Mouse (Mus musculus) adrenal gland (tissue): ENCODE measurements around the gene Atp5d.

Experiments used
- intact Hi-C: fragments of 180-260 bp; cut with DNase I; formaldehyde crosslinking; loops from one replicate; pipeline ENCODE4 v1.15.1; 2025
- long read RNA-seq, 2 experiments: library from polyadenylated mRNA; unstranded; transcript quantifications; one replicate each; pipeline ENCODE4 v2.0.0; 2020; ENCODE audit warnings: borderline replicate concordance in 1 of 2; ENCODE audit not compliant: insufficient replicate concordance in 1 of 2

Atp5d gene
- long read RNA-seq, experiment 1, transcript Atp5d-201 (4 exons, 931 nt), result major isoform, 355 of 401 reads
- long read RNA-seq, experiment 1, transcript Atp5d-203 (5 exons, 1,410 nt), result minor isoform, 17 of 401 reads
- long read RNA-seq, experiment 1, partial matches to known transcripts, result 12 of 401 reads
- long read RNA-seq, experiment 1, other reads (novel, unspliced or antisense), result 15 of 401 reads
- long read RNA-seq, experiment 2, transcript Atp5d-203 (5 exons, 1,410 nt), result minor isoform, 104 of 534 reads
- long read RNA-seq, experiment 2, transcript Atp5d-201 (4 exons, 931 nt), result major isoform, 390 of 534 reads
- long read RNA-seq, experiment 2, partial matches to known transcripts, result 19 of 534 reads
- long read RNA-seq, experiment 2, other reads (novel, unspliced or antisense), result 18 of 534 reads

DNA sequence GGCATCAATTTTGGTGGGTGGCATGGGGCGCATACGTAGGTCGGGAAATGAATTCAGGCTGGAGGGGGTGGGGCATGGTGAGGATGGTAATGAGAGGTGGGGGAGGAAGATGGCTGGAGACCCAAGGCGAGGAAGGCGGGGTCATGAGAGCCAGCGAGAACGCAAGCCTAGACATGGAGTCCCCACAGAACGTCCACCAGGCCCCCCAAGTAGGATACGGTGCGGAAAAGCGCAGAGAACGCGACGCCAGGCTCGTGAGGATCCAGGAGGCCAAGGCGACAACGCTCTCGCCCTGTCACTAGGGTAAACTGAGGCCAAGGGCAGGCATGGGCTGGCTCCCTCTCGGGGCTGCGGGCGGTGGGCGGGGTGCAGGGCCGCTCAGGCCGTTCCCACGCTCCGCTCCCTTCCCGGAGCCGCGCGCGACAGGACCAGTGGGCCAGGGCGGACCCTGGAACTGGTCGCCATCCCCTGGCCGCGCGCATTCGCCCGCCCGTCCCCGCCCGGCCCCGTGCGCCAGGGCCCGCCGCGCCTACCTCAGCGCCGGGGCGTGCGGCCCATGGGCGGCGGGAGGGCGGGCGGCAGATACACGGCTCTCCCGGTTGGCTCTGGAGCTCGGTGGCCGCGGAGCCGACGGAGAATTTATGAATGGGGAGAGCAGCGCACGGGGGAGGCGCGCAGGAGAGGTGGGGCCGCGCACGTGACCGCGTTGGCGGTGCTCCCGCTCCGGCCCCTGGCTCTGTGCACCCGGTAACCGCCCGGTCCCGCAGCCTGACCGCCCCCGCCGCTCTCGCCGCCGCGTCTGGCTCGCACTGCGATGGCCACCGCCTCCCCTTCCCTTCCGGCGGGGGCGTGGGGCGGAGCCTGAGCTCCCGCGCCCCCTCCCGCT is at the start of gene Atp5d:
Gene Atp5d, plus strand, starts transcription at position 80 of the 886 bp plus-strand sequence.
- intact Hi-C loops, result loop anchor here (5.0 kb wide), 1 partner anchor 176 kb away; the partner anchor contains the start of gene Wdr18

DNA sequence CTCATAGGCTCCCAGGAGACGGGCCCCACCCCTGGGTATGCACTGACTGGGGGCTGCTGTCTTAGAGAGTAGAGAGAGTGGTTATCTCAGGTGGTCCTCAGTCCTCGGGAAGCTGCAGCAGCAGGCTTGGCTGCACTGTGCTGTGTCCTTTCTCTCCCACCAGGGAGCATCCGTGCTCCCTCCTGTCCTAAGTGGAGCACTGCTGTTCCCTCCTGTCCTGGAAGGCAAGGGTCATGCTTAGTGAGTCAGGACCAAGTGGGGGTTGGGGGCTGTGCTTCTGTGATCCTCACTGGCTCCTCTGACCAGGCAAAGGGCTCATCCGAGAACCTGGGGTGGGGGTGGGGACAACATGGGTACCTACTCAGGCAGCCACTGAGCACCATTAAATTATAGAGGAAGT is 49.3 kb upstream of the Atp5d start:
- intact Hi-C loops, result no loop called here

DNA sequence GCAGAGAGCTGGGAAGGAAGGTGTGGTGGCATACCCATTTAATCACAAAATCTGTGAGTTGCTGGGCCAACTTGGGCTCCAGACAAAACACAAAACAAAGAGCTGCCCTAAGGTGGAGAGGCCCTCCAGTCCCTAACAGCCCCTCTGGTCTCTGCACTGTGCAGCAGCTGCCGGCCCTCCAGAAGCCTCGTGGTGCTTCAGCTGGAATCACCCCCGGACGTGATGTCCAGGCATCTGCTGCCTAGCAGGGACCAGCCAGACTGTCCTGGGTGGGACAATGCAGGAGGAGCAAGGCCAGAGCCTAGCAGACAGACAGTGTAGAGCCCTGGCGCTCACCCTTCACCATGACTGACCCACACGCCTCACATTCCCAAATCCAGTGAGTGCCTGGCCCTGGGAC is 46.9 kb upstream of the Atp5d start:
- intact Hi-C loops, result no loop called here

DNA sequence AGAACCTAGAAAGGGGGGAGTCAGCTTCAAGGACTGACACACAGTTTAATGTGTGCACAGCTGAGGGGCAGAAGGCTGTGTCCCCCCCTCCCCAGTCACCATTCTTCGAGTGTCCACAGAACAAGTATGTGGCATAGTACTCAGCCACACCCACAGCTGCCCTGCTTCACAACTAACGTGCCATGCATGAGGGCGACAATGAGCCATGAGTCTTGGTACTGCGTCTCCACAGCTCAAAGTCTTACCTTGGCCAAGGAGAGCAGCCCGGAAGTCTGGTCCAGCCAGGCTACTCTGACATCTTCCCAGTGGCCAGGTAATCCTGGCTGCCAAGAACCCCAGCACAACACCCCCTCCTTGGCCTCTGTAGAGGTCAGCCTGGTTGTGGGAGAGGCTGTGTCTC is 45.7 kb upstream of the Atp5d start:
- intact Hi-C loops, result no loop called here

DNA sequence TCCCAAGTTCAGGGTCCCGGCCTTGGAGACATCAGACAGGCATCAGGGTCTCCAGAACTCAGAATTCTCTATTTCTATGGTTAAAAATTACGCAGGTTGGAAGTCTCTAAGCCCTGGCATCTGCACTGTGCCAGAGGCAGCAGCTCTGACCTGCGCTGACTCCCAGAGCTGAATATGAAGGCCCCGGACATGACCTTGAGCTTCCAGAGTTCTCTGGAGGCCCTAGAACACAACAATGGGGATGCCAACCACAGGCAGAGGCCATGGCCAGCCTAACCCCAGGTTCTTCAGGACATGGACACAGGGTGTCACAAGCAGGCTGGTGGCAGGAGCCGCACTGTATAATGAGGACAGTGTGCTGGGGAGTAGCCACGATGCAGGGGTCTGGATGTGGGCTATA is 44.3 kb upstream of the Atp5d start:
- intact Hi-C loops, result no loop called here

DNA sequence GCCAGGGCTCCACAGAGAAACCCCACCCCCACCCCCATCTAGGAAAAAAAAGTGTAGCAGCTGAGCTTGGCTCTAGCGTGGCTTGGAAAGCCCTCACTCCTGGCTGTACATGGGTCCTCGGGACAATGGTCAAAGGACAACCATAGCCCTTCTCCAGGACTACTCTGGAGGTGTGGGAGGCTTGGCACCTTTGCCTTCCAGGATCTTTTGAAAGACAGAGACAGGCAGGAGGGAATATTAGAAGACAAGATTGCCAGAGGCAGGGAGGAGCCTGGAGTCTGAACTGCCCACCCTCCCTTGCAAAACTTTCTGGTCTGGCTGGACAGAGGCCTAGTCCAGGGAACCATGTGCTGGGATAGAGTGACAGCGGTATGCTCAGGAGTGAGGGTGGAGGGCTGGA is 43.7 kb upstream of the Atp5d start:
- intact Hi-C loops, result no loop called here

DNA sequence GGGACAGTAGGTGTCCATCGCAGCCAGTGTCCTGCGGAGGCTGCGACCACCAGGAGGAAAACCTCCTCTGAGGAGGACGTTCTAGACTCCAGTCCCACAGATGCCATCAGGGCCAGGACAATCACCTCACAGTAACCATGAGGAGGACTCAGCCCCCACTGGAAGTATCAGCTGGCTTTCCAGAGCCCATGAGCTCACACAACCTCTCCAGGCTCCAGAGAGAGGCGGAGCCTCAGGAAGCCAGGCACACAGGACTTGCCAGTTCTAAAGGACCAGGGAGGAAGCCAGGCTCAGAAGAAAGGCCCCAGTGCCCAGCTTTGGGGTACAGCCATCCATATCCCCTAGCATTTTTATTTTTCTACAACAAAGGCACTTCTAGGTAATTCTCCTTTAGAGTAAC is 42.9 kb upstream of the Atp5d start:
- intact Hi-C loops, result no loop called here

DNA sequence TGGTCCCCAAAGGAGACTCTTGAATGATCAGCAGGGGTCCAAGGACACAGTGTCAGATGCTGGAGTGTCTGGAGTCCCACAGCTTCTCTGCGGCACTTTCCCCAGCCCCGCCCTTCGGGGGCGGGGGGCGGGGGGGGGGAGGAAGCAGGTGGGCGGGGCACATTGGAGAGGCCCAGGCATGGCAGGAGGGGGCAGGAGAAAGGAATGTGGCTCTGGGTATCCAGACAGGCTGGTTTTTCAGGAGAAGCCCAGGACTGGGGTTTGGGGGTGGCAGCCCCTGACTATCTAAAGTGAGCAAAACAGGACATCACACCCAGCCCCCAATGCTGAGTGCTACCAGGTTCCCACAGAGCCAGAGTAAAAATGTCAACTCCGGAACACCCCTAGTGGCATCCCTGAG is 41.2 kb upstream of the Atp5d start:
- intact Hi-C loops, result no loop called here

DNA sequence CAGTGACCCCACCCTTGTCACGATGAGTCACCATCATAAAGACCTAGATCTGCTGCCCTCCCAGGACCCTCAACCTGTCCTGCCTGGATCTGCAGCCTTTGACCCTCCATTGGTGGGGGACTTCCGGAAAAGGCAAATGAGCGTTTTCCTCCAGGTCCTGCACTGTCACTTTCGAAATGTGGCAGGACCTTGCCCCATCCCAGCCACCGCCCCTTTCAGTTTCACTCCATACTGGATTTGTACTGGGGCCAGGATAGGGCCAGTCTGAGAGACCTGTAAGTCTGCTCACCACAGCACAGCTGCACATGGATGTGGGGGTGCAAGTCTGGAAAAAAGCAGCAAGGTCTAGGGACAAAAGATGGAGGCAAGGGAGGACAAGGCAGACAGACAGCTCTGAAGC is 39.8 kb upstream of the Atp5d start:
- intact Hi-C loops, result no loop called here

DNA sequence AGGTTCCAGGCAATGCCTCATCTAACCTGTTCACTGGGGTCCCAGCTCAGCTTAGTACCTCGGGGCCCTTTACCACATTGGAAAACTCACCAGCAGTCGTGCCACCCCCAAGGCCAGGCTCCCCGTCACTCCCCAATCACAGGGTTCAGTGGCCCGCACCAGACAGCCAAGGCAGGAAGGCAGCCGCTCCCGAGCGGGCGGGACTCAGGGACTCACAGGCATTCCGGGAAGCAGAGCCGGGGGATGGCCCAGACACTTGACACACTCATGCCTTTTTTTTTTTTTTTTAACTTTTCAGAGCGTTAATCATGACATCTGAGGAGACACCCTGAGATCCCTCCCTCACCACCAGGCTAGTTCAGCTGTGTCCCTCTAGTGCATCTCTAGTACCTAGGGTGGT is 37.5 kb upstream of the Atp5d start:
- intact Hi-C loops, result no loop called here

DNA sequence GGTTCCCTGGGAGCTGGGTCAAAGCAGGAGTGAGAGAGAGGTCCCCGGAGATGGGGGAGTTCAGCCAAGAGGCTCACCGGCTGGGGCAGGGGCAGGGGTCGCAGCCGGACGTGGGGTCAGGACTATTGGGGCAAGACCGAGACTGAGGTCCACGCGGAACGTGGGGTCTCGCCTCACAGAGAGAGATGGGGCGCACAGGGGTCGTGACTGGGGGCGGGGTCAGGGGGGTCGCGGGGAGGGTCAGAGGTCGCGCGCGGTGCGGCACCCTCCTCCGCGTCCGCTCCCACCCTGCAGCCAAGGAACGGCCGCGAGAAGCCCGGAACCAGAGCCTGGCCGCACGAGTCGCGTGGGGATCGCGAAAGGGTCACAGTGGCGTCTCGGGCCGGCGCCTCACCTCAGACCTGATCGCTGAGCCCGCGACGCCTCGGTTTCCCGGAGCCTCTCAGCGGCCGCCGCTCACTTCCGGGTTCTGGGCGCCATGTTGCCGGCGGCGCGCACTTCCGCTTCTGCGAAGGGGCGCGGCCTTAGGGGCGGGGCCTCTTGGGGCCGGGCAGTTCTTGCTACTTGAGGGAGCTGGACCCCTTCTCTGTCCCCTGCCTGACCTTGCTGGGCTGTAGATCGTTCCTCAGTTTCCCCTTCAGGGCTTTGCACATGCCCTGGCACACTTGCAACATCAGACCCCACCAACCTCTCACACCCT is 36.1 kb upstream of the Atp5d start:
- intact Hi-C loops, result no loop called here

DNA sequence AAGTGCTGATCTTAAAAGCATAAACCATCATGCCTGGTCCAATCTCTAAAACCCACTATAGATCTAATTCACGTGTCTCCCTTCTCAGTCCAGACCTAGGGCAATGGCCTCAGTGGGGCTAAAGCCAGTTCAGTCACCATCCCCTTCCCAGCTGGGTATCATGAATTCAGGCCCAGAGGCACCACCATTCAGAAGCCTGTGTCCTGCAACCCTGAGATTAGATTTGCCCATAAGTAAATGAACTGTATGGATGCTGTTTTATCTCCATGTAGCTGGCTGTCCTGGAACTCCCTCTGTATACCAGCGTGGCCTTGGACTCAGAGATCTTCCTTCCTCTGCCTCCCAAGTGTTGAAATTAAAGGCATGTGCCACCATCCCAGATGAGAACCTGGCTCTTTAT is 35.4 kb upstream of the Atp5d start:
- intact Hi-C loops, result no loop called here

DNA sequence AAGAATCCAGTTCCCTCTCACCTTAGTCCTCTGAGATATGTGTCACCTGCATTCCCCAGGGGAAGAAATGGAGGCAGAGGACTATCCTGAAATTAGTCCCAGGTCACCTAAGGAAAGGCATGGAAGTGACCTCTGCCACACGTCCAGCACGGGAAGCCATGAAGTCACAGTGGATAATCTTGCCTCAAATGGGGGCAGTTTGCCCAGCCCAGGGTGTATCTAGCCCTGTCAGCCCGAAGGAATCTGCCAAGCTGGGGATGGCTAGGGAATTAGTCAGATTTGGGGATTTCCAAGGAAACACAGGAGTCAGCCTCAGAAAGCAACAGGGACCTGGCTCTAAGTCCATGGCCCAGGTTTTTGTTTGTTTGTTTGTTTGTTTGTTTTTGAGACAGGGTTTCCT is 34.3 kb upstream of the Atp5d start:
- intact Hi-C loops, result no loop called here

DNA sequence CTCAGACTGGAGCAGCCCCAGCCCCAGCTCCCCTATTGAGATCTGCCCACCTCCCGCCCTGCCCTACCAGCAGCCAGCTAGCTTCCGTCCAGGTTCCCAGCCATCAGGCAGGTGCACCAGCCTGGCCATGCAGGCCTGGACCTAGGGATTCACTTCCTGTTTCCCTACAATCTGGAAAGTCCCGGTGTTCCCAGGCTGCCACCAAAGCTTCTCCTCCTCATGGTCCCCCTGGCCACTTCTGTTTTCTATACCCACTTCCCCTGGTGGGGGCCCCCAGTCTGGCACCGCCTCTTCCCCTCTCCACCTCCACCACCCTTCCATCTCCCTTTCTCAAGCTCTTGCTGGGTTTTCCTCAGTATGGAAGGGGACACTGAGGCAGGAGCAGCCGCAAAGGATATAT is 33.0 kb upstream of the Atp5d start, which contains the start of gene Sbno2:
Gene Sbno2, minus strand, starts transcription at position 112 of the 400 bp plus-strand sequence.
- intact Hi-C loops, result no loop called here

DNA sequence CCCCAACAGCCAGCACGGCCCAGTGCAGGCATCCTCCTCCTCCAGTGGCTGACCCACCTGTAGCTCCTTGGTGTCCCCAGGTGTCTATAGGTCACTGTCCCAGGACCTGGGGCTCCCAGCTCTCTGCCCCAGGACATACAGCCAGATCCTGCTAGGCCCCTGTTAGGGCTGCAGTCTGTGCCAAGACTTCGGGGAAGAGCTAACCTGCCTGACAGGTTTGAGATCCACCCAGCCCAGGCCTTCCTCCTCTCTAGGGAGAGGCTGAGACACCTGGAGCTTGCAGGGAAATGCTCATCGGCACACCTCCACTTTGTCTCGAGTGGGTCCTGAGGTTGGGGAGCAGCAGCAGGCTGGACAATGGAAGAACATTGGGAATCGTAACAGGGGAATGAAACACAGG is 32.5 kb upstream of the Atp5d start:
- intact Hi-C loops, result no loop called here

DNA sequence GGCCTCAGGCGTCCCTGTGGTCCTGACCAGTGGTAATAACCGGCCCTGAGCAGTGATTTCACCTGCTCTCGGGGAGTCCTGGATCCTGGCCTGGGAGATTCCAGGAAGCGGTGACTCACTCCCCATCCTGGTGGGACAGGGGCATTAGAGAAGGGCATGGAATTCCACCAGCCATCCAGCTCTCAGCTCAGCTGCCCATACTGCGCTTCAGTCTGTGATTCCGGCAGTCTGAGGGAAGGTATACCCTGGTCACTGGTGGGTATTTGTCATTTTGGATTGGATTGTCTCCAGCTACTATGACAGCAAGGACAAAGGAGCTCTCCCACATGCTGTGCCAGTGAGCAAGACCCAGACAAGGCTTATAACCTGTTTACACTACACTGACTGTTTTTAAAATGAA is 30.8 kb upstream of the Atp5d start:
- intact Hi-C loops, result no loop called here

DNA sequence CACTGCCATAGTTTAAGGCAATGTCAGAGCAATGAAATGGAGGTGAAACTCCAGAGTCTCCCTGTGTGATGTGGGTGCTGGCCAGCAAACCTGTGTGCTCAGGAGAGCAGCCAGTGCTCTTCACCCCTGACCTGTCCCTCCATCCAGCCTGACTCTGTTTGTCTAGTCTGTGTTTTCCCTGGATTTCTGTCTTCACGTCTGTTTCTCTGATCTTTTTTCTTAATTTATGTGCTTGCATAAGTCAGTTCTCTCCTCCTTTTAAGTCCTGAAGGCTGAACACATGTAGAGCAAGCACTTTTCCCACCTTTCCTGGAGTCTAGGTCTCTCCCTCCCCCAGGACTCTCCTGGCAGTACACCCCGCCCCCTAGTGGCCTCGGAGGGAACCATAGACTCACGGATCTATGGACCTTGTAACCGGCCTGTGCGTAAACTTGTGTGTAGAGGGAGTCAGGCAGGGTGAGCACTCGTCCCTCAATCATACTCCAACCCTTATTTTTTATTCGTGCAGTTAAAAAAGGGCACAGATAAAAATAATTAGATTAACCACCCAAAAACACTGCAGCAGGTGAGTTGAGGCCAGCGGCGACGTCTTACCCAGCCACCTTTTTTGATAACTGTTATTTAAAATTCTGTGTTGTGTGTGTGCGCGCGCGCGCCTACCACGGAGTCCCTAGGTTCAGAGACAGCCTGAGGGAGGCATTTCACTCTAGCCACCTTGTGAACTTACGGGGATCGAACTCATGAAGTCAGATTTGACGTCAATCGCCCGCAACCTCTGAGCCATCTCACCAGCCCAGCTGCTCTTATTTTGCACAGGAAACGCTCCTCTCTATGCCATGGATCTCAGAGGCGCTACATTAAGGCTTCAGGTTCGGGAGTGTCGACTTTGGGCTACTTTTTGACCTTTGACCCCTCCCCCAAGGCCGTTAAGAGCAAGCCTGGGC is 23.8 kb upstream of the Atp5d start:
- intact Hi-C loops, result loop anchor here (1.0 to 5.0 kb wide), 4 partner anchors 37 to 127 kb away; partner anchors contain the start of genes Cnn2 and Polr2e

DNA sequence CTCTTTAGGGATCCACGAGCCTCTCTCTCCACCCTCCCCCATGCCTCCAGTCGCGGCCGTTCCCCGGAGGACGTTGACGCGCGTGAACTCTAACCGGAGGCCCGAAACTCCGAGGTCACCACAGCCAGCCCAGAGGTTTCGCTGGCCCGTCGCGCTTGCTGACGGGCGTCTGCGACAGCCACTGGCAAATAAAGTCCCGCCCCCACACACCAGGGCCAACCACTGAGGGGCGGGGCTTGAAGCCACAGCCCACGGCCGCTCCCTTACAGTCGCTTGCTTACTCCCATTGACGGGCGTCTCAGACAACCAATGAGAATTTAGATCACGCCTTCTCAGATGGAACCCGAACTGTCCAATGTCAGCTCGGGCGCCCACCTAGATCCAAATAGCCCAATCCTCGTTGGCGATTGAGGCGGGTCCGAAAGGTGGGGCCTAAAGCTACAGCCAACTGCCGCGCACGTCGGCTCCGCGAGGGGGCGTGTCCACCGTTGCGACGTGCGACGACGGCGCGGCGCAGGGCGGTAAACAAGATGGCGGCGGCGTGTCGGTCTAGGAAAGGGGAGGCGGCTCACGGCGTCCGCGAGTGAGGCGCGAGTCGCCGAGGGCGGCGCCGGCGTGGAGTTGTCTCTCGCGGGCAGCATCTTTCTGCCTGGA is 23.0 kb upstream of the Atp5d start, which contains the start of gene Stk11:
Gene Stk11, plus strand, starts transcription at position 514 of the 654 bp plus-strand sequence.
- intact Hi-C loops, result loop anchor here (1.0 kb wide), 1 partner anchor 62 kb away; no protein-coding TSS in a partner anchor

DNA sequence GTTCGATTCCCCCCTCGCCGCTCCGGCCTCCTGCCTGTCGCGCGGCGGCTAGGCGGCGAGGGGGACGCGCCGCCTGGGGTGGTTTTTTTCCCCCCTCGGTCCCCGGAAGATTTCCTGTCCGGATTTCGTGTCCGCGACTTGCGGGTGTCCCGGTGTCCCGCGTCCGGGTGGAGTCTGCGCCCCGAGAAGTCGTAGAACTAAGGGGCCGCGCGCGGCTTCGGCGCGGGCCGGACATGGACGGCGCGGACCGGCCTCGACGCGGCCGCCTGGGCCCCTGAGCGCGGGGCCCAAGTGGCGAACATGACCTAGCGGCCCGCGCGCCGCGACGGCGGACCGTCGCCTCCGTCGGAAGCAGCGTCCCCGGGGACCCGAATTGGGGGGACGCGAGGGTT is 22.5 kb upstream of the Atp5d start:
- intact Hi-C loops, result loop anchor here (1.0 kb wide), 1 partner anchor 63 kb away; no protein-coding TSS in a partner anchor

DNA sequence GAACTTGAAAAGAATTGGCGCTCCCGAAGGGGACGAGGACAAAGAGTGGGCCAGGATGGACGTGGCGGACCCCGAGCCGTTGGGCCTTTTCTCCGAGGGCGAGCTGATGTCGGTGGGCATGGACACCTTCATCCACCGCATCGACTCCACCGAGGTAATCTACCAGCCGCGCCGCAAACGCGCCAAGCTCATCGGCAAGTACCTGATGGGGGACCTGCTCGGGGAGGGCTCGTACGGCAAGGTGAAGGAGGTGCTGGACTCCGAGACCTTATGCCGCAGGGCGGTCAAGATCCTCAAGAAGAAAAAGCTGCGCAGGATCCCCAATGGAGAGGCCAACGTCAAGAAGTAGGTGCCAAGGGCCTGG is 21.9 kb upstream of the Atp5d start:
- intact Hi-C loops, result no loop called here
